Mouse (Mus musculus) midbrain, embryonic 14.5 days (tissue): ENCODE data around the gene Thrap3. TPM values are rescaled to one million over a fixed set of nuclear protein-coding genes. Genes with fewer than 3 reads are reported as not detected.

Experiments
- ATAC-seq: fragments of 200-750 bp; cut with Nextera tagmentation; 2 replicates; pipeline ENCODE4 v1.8.0; 2017; ENCODE audit warnings: moderate number of reproducible peaks, moderate library complexity; ENCODE audit not compliant: low FRiP score, low TSS enrichment
- DNase-seq: peaks from one replicate; pipeline ENCODE4 v3.0.0-alpha.2; 2015
- H3K27ac ChIP-seq: fragments of 300-500 bp; sonication (generic); replicated peaks from 2 replicates; pipeline ENCODE4 v1.5.1; 2014; ENCODE audit warnings: mild to moderate bottlenecking, low read depth, low read length, moderate library complexity
- H3K27me3 ChIP-seq: fragments of 300-500 bp; sonication (generic); 2 replicates; pipeline ENCODE4 v1.6.1; 2014; ENCODE audit warnings: low read length, control low read depth, mixed read lengths; ENCODE audit not compliant: control insufficient read depth, insufficient read depth
- H3K36me3 ChIP-seq: fragments of 300-500 bp; sonication (generic); 2 replicates; pipeline ENCODE4 v1.6.1; 2014; ENCODE audit warnings: low read length, control low read depth; ENCODE audit not compliant: control insufficient read depth, insufficient read depth
- H3K4me1 ChIP-seq: fragments of 300-500 bp; sonication (generic); 2 replicates; pipeline ENCODE4 v1.6.1; 2014; ENCODE audit warnings: mild to moderate bottlenecking, antibody characterized with exemption, low read length, control low read depth; ENCODE audit not compliant: control insufficient read depth, insufficient read depth
- H3K4me2 ChIP-seq: fragments of 300-500 bp; sonication (generic); 2 replicates; pipeline ENCODE4 v1.6.1; 2014; ENCODE audit warnings: mild to moderate bottlenecking, low read length, moderate library complexity
- H3K4me3 ChIP-seq: fragments of 300-500 bp; sonication (generic); replicated peaks from 2 replicates; pipeline ENCODE4 v1.5.1; 2014; ENCODE audit warnings: low read depth, low read length
- H3K9ac ChIP-seq: fragments of 300-500 bp; sonication (generic); replicated peaks from 2 replicates; pipeline ENCODE4 v1.6.1; 2014; ENCODE audit warnings: mild to moderate bottlenecking, low read length, moderate library complexity
- H3K9me3 ChIP-seq: fragments of 300-500 bp; sonication (generic); 2 replicates; pipeline ENCODE4 v1.6.1; 2016; ENCODE audit warnings: low read length, control low read depth, mixed read lengths; ENCODE audit not compliant: control insufficient read depth
- WGBS: fragments of 180-500 bp; shearing (Covaris S2); extraction: QIAGEN DNeasy Blood & Tissue Kit; methylation state at CpG from one replicate; pipeline ENCODE4 v1.1.7; 2014; 5-methylcytosine and 5-hydroxymethylcytosine counted together
- polyA plus RNA-seq: library from polyadenylated mRNA; unstranded; fragments of >200 nt; fragmentation: Nextera tagmentation; extraction: Ambion mirVana; gene quantifications from 2 replicates; pipeline ENCODE4 v1.2.1, GENCODE M21; 2014

The Thrap3 gene
- polyA plus RNA-seq, 1 experiment from 2014 or later = 167 TPM

DNA sequence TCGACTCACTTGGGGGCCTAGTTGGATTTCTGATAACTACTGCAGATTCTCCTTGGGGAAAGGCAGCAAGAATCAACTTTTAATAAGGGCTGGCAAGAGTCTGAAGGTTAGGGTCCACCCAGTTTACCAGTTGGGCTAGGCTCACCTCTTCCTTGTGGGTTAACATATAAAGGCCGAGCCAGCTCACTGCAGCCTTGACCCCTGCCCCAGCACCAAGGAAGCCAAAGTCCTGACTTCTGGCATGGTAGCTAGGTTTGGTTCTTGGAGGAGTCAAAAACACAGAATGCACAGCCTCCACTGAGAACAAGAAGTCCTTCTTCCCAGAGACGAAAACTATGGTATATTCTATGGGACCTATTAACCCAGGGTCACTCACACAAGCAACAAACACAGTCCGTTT is 38.9 kb downstream of the Thrap3 start:
- H3K4me1 ChIP-seq = peaks cover 9% of the 10 kb centered on the region
- H3K4me3 ChIP-seq = no peak overlapping the region
- no peaks in the 10 kb centered on the region for H3K9me3 ChIP-seq
- H3K36me3 ChIP-seq = peaks cover 33% of the 10 kb centered on the region
- H3K4me2 ChIP-seq = no peak overlapping the region
- ATAC-seq = no peak
- no peaks in the 10 kb centered on the region for H3K27me3 ChIP-seq
- no peak overlapping the region for H3K9ac ChIP-seq
- H3K27ac ChIP-seq = no peak overlapping the region
- WGBS = 72% methylated on average over 4 of the region's 4 CpGs
- no peak for DNase-seq

DNA sequence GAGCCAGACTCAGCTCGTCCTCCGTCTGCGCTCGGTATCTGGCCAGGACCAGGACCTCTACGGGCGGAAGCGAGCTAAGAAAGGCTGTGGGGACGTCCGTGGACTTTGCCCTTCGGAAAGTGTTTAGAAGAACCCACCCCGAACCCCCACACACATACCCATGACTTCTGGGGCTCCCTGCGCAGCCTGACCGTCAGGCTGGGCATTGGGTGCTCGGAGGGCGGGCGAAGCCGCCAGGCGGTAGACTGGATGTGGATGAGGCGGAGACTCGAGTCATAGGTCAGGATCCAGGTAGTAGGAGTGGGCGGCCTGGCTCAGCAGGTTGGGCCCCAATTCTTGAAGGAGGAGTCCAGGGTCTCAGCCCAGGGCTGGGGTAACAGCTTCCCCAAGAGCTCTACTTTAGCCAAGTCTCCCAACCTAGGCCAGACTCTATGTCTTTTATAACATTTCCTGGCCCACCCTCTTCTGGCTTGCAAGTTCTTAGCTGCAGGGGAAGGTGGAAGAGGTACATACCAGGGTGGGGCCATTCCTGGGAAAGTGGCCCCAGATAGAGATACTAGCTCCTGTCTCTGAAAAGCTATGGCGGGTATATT is 39.4 kb downstream of the Thrap3 start, which contains the start of gene Sh3d21:
Gene Sh3d21 (minus strand): TSS at position 425 of the 593 bp plus-strand sequence.
- Histone ChIP-seq H3K4me1 (peaks cover 9% of the 10 kb centered on the region), H3K9ac (peak within 1 kb of the TSS; percentile 65), H3K36me3 (peaks cover 28% of the 10 kb centered on the region), H3K27ac (no peak within 1 kb of the TSS), H3K27me3 (no peaks in the 10 kb centered on the region), H3K4me3 (peak within 1 kb of the TSS; percentile 45), H3K4me2 (peak within 1 kb of the TSS; percentile 96), H3K9me3 (no peaks in the 10 kb centered on the region)
- 6% methylated on average over 22 of the region's 22 CpGs for WGBS
- ATAC-seq = peak; percentile 11; the same call in 1 of the 2 replicates
- peak; percentile 16 for DNase-seq

DNA sequence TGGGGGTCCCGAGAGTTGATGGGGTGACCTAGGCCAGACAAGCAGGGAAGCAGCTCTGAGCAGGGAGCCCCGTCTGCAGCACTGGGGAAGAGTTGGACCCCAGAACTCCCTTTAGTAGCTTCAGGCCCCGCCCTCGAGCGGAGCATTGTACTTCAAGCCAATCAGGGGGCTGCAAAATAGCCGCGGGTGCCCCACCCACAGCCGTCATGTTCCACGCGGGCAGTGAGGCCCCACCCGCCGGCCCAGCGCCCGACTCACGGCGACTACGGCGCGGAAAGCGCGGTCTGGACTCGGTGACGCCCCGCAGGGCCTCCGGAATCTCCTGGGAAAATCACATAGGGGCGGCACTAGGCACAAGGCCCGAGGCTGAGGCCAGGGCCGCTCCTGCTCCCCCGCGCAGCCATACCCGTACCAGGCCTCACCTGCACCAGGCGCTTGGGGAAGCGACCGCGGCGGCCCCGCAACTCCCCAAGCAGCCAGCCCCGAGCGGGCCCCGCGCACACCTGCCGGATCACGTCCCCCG is 40.0 kb downstream of the Thrap3 start:
- Histone ChIP-seq H3K4me1 (peaks cover 9% of the 10 kb centered on the region), H3K4me3 (peak overlapping the region; percentile 45), H3K27ac (no peak overlapping the region), H3K36me3 (peaks cover 23% of the 10 kb centered on the region), H3K4me2 (peak overlapping the region; percentile 96), H3K9me3 (no peaks in the 10 kb centered on the region), H3K9ac (peak overlapping the region; percentile 65), H3K27me3 (no peaks in the 10 kb centered on the region)
- DNase-seq (peak; percentile 83), ATAC-seq (peak; percentile 84)
- WGBS = under 1% methylated on average over 44 of the region's 44 CpGs

DNA sequence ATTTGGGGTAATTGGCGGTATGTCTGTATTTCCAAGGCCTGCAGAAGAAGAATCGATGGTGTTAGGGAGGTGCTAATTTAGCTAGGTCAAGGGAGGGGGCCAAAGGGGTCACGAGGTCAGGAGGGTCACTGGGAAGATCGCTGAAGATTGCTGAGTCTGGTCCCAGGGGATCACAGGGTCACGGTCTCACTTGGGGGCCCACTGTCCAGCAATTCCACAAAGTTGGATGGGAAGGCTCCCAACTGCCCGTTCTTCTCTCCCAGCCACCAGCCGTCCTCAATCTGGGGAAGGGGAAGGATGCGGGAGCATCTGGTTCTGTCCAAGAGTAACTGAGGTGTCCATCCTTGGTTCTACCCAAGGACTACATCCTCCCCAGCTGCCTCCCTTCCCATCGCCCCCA is 40.6 kb downstream of the Thrap3 start:
- H3K27ac ChIP-seq = no peak overlapping the region
- H3K36me3 ChIP-seq = peaks cover 17% of the 10 kb centered on the region
- no peaks in the 10 kb centered on the region for H3K27me3 ChIP-seq
- no peak overlapping the region for H3K4me3 ChIP-seq
- no peaks in the 10 kb centered on the region for H3K9me3 ChIP-seq
- WGBS = 64% methylated on average over 9 of the region's 9 CpGs
- no peak overlapping the region for H3K9ac ChIP-seq
- H3K4me2 ChIP-seq = peak overlapping the region; percentile 96
- DNase-seq (no peak), ATAC-seq (no peak; the same call in 1 of the 2 replicates)
- H3K4me1 ChIP-seq = peaks cover 9% of the 10 kb centered on the region

DNA sequence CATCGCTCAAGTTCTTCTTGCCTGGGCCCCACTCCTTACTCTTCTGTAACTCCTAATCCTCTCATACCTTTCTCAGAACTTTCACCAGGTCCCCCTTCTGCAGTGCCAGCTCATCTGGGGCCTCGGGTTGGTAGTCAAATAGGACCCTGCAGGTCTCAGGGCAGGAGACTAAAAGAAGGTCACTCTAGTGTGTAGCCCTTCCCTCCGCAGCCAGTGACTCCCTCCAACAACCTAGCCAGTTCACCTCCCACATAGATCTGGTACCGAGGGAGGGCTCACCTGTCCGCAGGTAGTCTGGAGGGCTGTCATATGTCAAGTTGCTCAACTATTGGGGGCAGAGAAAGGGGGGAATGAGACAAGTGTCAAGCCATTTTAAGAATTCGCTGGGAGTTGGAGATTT is 41.1 kb downstream of the Thrap3 start:
- Histone ChIP-seq H3K27me3 (no peaks in the 10 kb centered on the region), H3K9ac (no peak overlapping the region), H3K4me3 (no peak overlapping the region), H3K36me3 (peaks cover 12% of the 10 kb centered on the region), H3K4me2 (no peak overlapping the region; the same call in 1 of the 2 replicates), H3K4me1 (peaks cover 9% of the 10 kb centered on the region), H3K27ac (no peak overlapping the region), H3K9me3 (no peaks in the 10 kb centered on the region)
- 85% methylated on average over 6 of the region's 6 CpGs for WGBS
- ATAC-seq = no peak
- DNase-seq = no peak

DNA sequence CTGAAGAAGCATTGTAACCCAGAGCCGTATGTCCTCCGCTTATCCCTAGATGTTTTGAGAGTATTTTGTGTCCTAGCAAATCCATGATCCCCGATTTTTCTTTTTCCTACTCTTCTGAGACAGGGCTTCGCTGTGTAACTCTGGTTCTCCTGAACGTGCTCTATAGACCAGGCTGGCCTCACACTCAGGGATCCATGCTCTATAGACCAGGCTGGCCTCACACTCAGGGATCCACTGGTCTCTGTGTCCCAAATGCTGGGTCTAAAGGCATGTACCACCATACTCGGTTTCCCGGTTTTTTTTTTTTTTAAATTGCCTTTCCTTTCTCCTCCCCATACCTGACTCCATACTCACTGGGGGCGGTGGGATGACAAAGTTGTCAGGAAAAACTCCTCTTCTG is 41.6 kb downstream of the Thrap3 start:
- Histone ChIP-seq H3K4me1 (peaks cover 9% of the 10 kb centered on the region), H3K4me2 (no peak overlapping the region), H3K36me3 (peaks cover 7% of the 10 kb centered on the region; the same call in 1 of the 2 replicates), H3K9me3 (no peaks in the 10 kb centered on the region), H3K4me3 (no peak overlapping the region), H3K9ac (no peak overlapping the region), H3K27ac (no peak overlapping the region), H3K27me3 (no peaks in the 10 kb centered on the region)
- no peak for ATAC-seq
- 92% methylated on average over 8 of the region's 8 CpGs for WGBS
- no peak for DNase-seq

DNA sequence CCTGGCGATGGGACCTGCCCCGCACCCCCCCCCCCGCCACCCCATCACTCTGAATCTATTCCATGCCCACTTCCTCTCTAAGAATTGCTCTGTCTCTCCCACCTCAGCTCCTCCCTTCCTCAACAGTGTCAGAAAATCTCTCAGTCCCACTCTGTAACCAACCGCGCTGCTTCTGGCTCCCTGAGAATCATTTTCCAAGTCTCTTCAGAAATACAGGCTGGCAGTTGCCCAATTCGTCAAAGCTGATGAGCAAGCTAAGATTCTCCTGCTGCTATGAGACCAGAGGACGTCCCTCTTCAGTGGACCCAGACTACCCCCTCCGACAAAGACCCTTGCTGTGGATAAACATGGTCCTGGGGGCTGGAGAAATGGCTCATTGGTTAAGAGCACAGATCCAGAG is 43.1 kb downstream of the Thrap3 start:
- whole genome bisulfite sequencing = 80% methylated on average over 8 of the region's 8 CpGs
- ATAC-seq (no peak), DNase-seq (no peak)
- Histone ChIP-seq H3K9ac (no peak overlapping the region), H3K27me3 (no peaks in the 10 kb centered on the region), H3K27ac (no peak overlapping the region), H3K36me3 (no peaks in the 10 kb centered on the region), H3K4me1 (peaks cover 9% of the 10 kb centered on the region), H3K9me3 (no peaks in the 10 kb centered on the region), H3K4me2 (no peak overlapping the region), H3K4me3 (no peak overlapping the region)

DNA sequence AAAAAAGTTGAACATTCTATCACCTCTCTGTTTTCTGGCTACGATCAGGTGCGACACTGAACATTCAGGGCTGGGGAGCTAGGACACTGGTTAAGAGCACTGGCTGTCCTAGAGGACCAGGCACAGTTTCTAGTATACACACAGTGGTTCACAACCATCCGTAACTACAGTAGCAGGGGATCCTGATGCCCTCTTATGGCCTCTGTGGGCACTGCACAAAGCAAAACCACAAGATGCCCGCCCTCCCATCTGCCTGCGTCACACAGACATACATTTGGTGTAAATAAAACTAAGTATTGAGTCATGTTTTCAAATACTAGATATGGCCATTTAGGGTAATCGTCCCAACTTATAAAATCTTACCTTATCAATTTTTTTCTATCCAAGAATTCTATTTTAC is 45.0 kb downstream of the Thrap3 start:
- no peak for ATAC-seq
- Histone ChIP-seq H3K9me3 (no peaks in the 10 kb centered on the region), H3K27me3 (no peaks in the 10 kb centered on the region), H3K4me2 (no peak overlapping the region), H3K36me3 (no peaks in the 10 kb centered on the region), H3K4me3 (no peak overlapping the region), H3K27ac (no peak overlapping the region), H3K4me1 (no peaks in the 10 kb centered on the region; the same call in 1 of the 2 replicates), H3K9ac (no peak overlapping the region)
- WGBS = 92% methylated on average over 6 of the region's 6 CpGs
- no peak for DNase-seq

DNA sequence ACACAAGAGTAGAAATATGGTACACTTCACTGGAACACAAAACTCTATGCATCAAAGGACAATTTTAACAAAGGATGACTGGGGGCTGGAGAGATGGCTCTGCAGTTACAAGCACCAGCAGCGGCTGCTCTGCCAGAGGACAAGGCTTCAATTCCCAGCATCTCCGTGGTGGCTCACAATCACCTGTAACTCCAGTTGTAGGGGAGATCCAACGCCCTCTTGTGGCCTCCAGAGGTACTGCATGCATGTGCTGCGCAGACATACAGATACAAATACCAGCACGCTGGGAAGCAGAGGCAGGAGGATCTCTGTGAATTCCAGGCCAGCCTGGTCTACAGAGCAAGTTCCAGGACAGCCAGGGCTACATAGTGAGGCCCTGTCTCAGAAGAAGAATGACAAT is 45.9 kb downstream of the Thrap3 start:
- Histone ChIP-seq H3K27ac (no peak overlapping the region), H3K9ac (no peak overlapping the region), H3K4me2 (no peak overlapping the region), H3K27me3 (no peaks in the 10 kb centered on the region), H3K4me3 (no peak overlapping the region), H3K4me1 (no peaks in the 10 kb centered on the region), H3K9me3 (no peaks in the 10 kb centered on the region), H3K36me3 (no peaks in the 10 kb centered on the region)
- DNase-seq (no peak), ATAC-seq (no peak)
- WGBS = 55% methylated on average over 5 of the region's 5 CpGs
